Mouse (Mus musculus) kidney, postnatal 14 days (tissue): Measurements from ENCODE around the gene Kdr.

Experiments used
- DNase-seq: peaks from one replicate; pipeline ENCODE4 v3.0.0; 2022; ENCODE audit warnings: mixed read lengths

The Kdr gene

GRCm38 (mm10) chr5:75978374-75979100 is at the start of gene Kdr:
Gene Kdr, minus strand, starts transcription at chr5:75978458.
- DNase-seq = peak; percentile 88

GRCm38 (mm10) chr5:76026805-76027204 is 48.5 kb upstream of the Kdr start:
- no peak for DNase-seq

GRCm38 (mm10) chr5:76025996-76026665 is 47.9 kb upstream of the Kdr start:
- peak; percentile 41 for DNase-seq

GRCm38 (mm10) chr5:76023011-76023773 is 44.9 kb upstream of the Kdr start:
- no peak for DNase-seq

GRCm38 (mm10) chr5:76022436-76022835 is 44.2 kb upstream of the Kdr start:
- no peak for DNase-seq

- DNase-seq = no peak
These were observed 40.1 kb upstream of the Kdr start for GRCm38 (mm10) chr5:76018321-76018720.

- DNase-seq = peak; percentile 72
These were observed 37.8 kb upstream of the Kdr start for GRCm38 (mm10) chr5:76016086-76016485.

GRCm38 (mm10) chr5:76013881-76014431 is 35.7 kb upstream of the Kdr start:
- DNase-seq = peak; percentile 67

- no peak for DNase-seq
These were observed 28.1 kb upstream of the Kdr start for GRCm38 (mm10) chr5:76006403-76006802.

- no peak for DNase-seq
These were observed 12.0 kb upstream of the Kdr start for GRCm38 (mm10) chr5:75990212-75990611.

GRCm38 (mm10) chr5:75987530-75987929 is 9.3 kb upstream of the Kdr start:
- no peak for DNase-seq

GRCm38 (mm10) chr5:75980521-75981311 is 2.5 kb upstream of the Kdr start:
- DNase-seq = no peak

- DNase-seq = peak; percentile 11
These were observed 850 bp upstream of the Kdr start for GRCm38 (mm10) chr5:75979108-75979507.

- peak; percentile 13 for DNase-seq
These were observed 551 bp downstream of the Kdr start for GRCm38 (mm10) chr5:75977441-75978373.

- DNase-seq = no peak
These were observed 1.6 kb downstream of the Kdr start for GRCm38 (mm10) chr5:75976696-75977095.

- no peak for DNase-seq
These were observed 2.9 kb downstream of the Kdr start for GRCm38 (mm10) chr5:75975398-75975797.

GRCm38 (mm10) chr5:75974543-75975130 is 3.6 kb downstream of the Kdr start:
- peak; percentile 64 for DNase-seq

- DNase-seq = no peak
These were observed 8.4 kb downstream of the Kdr start for GRCm38 (mm10) chr5:75969887-75970286.

GRCm38 (mm10) chr5:75962558-75962957 is 15.7 kb downstream of the Kdr start:
- no peak for DNase-seq

- peak; percentile 28 for DNase-seq
These were observed 16.4 kb downstream of the Kdr start for GRCm38 (mm10) chr5:75961741-75962469.
